Mouse (Mus musculus) myocyte (in vitro differentiated cells): Measurements from ENCODE around the gene Mob3c. TPM values are rescaled to one million over a fixed set of nuclear protein-coding genes. Genes with fewer than 3 reads are reported as not detected.

ENCODE experiments used
- H3K27me3 ChIP-seq: one replicate; pipeline ENCODE4 v1.6.1; 2011; ENCODE audit not compliant: control insufficient read depth, insufficient read depth, insufficient read length
- H3K36me3 ChIP-seq: one replicate; pipeline ENCODE4 v1.6.1; 2011; ENCODE audit not compliant: control insufficient read depth, insufficient read depth
- H3K4me2 ChIP-seq: one replicate; pipeline ENCODE4 v1.6.1; 2011; ENCODE audit warnings: low read depth, control low read depth
- H3K4me3 ChIP-seq: one replicate; pipeline ENCODE4 v1.5.1; 2011; ENCODE audit warnings: mild to moderate bottlenecking, control low read depth, moderate library complexity
- H3K79me2 ChIP-seq: one replicate; pipeline ENCODE4 v1.6.1; 2011; ENCODE audit not compliant: control insufficient read depth, insufficient read depth
- H3ac ChIP-seq: one replicate; pipeline ENCODE4 v1.6.1; 2011; ENCODE audit not compliant: control insufficient read depth, insufficient read length
- CEBPB ChIP-seq: IDR thresholded peaks from 2 replicates; pipeline ENCODE4 v1.6.1; 2011; ENCODE audit warnings: mild to moderate bottlenecking, moderate library complexity; ENCODE audit not compliant: poor library complexity, insufficient read depth, severe bottlenecking
- E2F4 ChIP-seq: IDR thresholded peaks from one replicate; pipeline ENCODE4 v1.6.1; 2011; ENCODE audit warnings: mild to moderate bottlenecking, control low read depth, moderate library complexity; ENCODE audit not compliant: insufficient read depth
- MAX ChIP-seq: IDR thresholded peaks from one replicate; pipeline ENCODE4 v1.6.1; 2011; ENCODE audit warnings: low read depth, mild to moderate bottlenecking, control low read depth
- MYOD1 ChIP-seq, 3 experiments: IDR thresholded peaks; one replicate each; pipeline ENCODE4 v1.6.1; 2011; ENCODE audit warnings: control low read depth in 2 of 3, low read depth in 2 of 3, mild to moderate bottlenecking in 2 of 3, moderate library complexity in 1 of 3; ENCODE audit not compliant: insufficient read length in 2 of 3, control insufficient read depth in 1 of 3
- MYOG ChIP-seq, 3 experiments: IDR thresholded peaks; one replicate each; pipeline ENCODE4 v1.6.1; 2011; ENCODE audit warnings: control low read depth in 2 of 3, low read depth in 2 of 3, mild to moderate bottlenecking in 2 of 3; ENCODE audit not compliant: insufficient read length in 2 of 3, control insufficient read depth in 1 of 3, insufficient read depth in 1 of 3
- POLR2A ChIP-seq: IDR thresholded peaks from one replicate; pipeline ENCODE4 v1.6.1; 2011; ENCODE audit warnings: low read depth, mild to moderate bottlenecking, control low read depth, moderate library complexity; ENCODE audit not compliant: insufficient read length
- POLR2AphosphoS2 ChIP-seq: IDR thresholded peaks from one replicate; pipeline ENCODE4 v1.6.1; 2011; ENCODE audit warnings: low read depth, control low read depth; ENCODE audit not compliant: insufficient read length
- REST ChIP-seq: IDR thresholded peaks from one replicate; pipeline ENCODE4 v1.6.1; 2011; ENCODE audit warnings: mild to moderate bottlenecking, control low read depth, moderate library complexity; ENCODE audit not compliant: insufficient read depth, insufficient read length
- SRF ChIP-seq: IDR thresholded peaks from one replicate; pipeline ENCODE4 v1.6.1; 2011; ENCODE audit warnings: low read depth; ENCODE audit not compliant: control insufficient read depth, insufficient read length
- TCF12 ChIP-seq: IDR thresholded peaks from one replicate; pipeline ENCODE4 v1.6.1; 2011; ENCODE audit warnings: mild to moderate bottlenecking, control low read depth; ENCODE audit not compliant: poor library complexity, insufficient read depth, severe bottlenecking
- TCF3 ChIP-seq: IDR thresholded peaks from one replicate; pipeline ENCODE4 v1.6.1; 2011; ENCODE audit warnings: low read depth, control low read depth; ENCODE audit not compliant: insufficient read length
- USF1 ChIP-seq: IDR thresholded peaks from one replicate; pipeline ENCODE4 v1.6.1; 2011; ENCODE audit warnings: low read depth, mild to moderate bottlenecking, control low read depth, moderate library complexity
- polyA plus RNA-seq: library from polyadenylated mRNA; unstranded; fragments of >200 nt; fragmentation: generic; extraction: Trizol; gene quantifications from one replicate; pipeline ENCODE4 v1.2.1, GENCODE M21; 2012; ENCODE audit warnings: missing spikeins

Gene Mob3c
- polyA plus RNA-seq, 1 experiment: 4.9 TPM

- Histone ChIP-seq H3K4me3 (no peak overlapping the region), H3K4me2 (no peak overlapping the region), H3K36me3 (peaks cover 34% of the 10 kb centered on the region), H3K79me2 (no peaks in the 10 kb centered on the region), H3K27me3 (no peaks in the 10 kb centered on the region), H3ac (no peak overlapping the region)
- TF ChIP-seq MYOD1 (IDR thresholded peaks at IDR 0.05; ENCODE audit: control insufficient read depth in 1 of 3, insufficient read length in 2 of 3, low read depth in 2 of 3) (no peak), MYOG (IDR thresholded peaks at IDR 0.05; ENCODE audit: control insufficient read depth in 1 of 3, insufficient read depth in 1 of 3, insufficient read length in 2 of 3, low read depth in 2 of 3) (no peak), E2F4 (no peak), MAX (no peak), USF1 (no peak), TCF12 (no peak)
These were observed 27.9 kb upstream of the Mob3c start for GRCm38 (mm10) chr4:115799981-115800380.

GRCm38 (mm10) chr4:115812326-115812725 lies 15.6 kb upstream of the Mob3c start:
- H3K4me3 ChIP-seq: no peak overlapping the region
- no peaks in the 10 kb centered on the region for H3K27me3 ChIP-seq
- no peak overlapping the region for H3K4me2 ChIP-seq
- H3K79me2 ChIP-seq: no peaks in the 10 kb centered on the region
- no peaks in the 10 kb centered on the region for H3K36me3 ChIP-seq
- no peak for TF ChIP-seq TCF3
- TF ChIP-seq E2F4: no peak
- no peak for TF ChIP-seq MYOD1 (IDR thresholded peaks at IDR 0.05; ENCODE audit: control insufficient read depth in 1 of 3, insufficient read length in 2 of 3, low read depth in 2 of 3)
- TF ChIP-seq POLR2AphosphoS2: no peak
- TF ChIP-seq TCF12: no peak
- TF ChIP-seq USF1: no peak
- TF ChIP-seq REST: no peak
- no peak for TF ChIP-seq SRF
- TF ChIP-seq MAX: no peak
- no peak for TF ChIP-seq MYOG (IDR thresholded peaks at IDR 0.05; ENCODE audit: control insufficient read depth in 1 of 3, insufficient read depth in 1 of 3, insufficient read length in 2 of 3, low read depth in 2 of 3)
- TF ChIP-seq CEBPB: no peak
- no peak for TF ChIP-seq POLR2A
- H3ac ChIP-seq: no peak overlapping the region

GRCm38 (mm10) chr4:115815606-115816005 lies 12.3 kb upstream of the Mob3c start:
- Histone ChIP-seq H3K4me3 (no peak overlapping the region), H3K79me2 (no peaks in the 10 kb centered on the region), H3ac (no peak overlapping the region), H3K36me3 (no peaks in the 10 kb centered on the region), H3K27me3 (no peaks in the 10 kb centered on the region), H3K4me2 (no peak overlapping the region)
- no peak for TF ChIP-seq CEBPB
- TF ChIP-seq MYOG (IDR thresholded peaks at IDR 0.05; ENCODE audit: control insufficient read depth in 1 of 3, insufficient read depth in 1 of 3, insufficient read length in 2 of 3, low read depth in 2 of 3): no peak

- H3K79me2 ChIP-seq: no peaks in the 10 kb centered on the region
- H3K36me3 ChIP-seq: no peaks in the 10 kb centered on the region
- no peak overlapping the region for H3ac ChIP-seq
- peak in 2 of 3 experiments; percentile 31 to 61 for TF ChIP-seq MYOG (IDR thresholded peaks at IDR 0.05; ENCODE audit: control insufficient read depth in 1 of 3, insufficient read depth in 1 of 3, insufficient read length in 2 of 3, low read depth in 2 of 3)
- TF ChIP-seq MYOD1 (IDR thresholded peaks at IDR 0.05; ENCODE audit: control insufficient read depth in 1 of 3, insufficient read length in 2 of 3, low read depth in 2 of 3): peak in 1 of 3 experiments; percentile 47
- TF ChIP-seq E2F4: no peak
- H3K4me3 ChIP-seq: no peak overlapping the region
- H3K4me2 ChIP-seq: no peak overlapping the region
- H3K27me3 ChIP-seq: no peaks in the 10 kb centered on the region
These were observed 7.7 kb upstream of the Mob3c start for GRCm38 (mm10) chr4:115820199-115820598.

- H3K27me3 ChIP-seq: no peaks in the 10 kb centered on the region
- H3K36me3 ChIP-seq: no peaks in the 10 kb centered on the region
- H3K79me2 ChIP-seq: no peaks in the 10 kb centered on the region
- TF ChIP-seq MYOG (IDR thresholded peaks at IDR 0.05; ENCODE audit: control insufficient read depth in 1 of 3, insufficient read depth in 1 of 3, insufficient read length in 2 of 3, low read depth in 2 of 3) (peak in 1 of 3 experiments; percentile 11), POLR2AphosphoS2 (no peak), SRF (no peak), MYOD1 (IDR thresholded peaks at IDR 0.05; ENCODE audit: control insufficient read depth in 1 of 3, insufficient read length in 2 of 3, low read depth in 2 of 3) (no peak), E2F4 (no peak)
- H3ac ChIP-seq: no peak overlapping the region
- no peak overlapping the region for H3K4me2 ChIP-seq
- H3K4me3 ChIP-seq: no peak overlapping the region
These were observed 6.9 kb upstream of the Mob3c start for GRCm38 (mm10) chr4:115820944-115821343.

GRCm38 (mm10) chr4:115821431-115821830 lies 6.5 kb upstream of the Mob3c start:
- no peak overlapping the region for H3K4me2 ChIP-seq
- H3K27me3 ChIP-seq: no peaks in the 10 kb centered on the region
- no peaks in the 10 kb centered on the region for H3K79me2 ChIP-seq
- TF ChIP-seq USF1: peak; percentile 31
- TF ChIP-seq REST: no peak
- no peaks in the 10 kb centered on the region for H3K36me3 ChIP-seq
- H3K4me3 ChIP-seq: no peak overlapping the region
- H3ac ChIP-seq: no peak overlapping the region
